ENCODE assay signal across 21 mouse cellular contexts in genomic region chr1:46048188-46048587, GRCm38 (mm10). TPM values are rescaled to one million over a fixed set of nuclear protein-coding genes. Genes with fewer than 3 reads are reported as not detected.
"Had no signal": no experiment of that assay in that cellular context is flagged by ENCODE, and none has a peak within 500 bp of the region (broad histone marks: within the 10 kb centered on the region; RNA-seq: fewer than 3 reads in every experiment).

No protein-coding gene starts in this region.

- ATAC-seq: midbrain, embryonic 16.5 days had no signal

- H3K9me3 ChIP-seq: liver, embryonic 15.5 days; midbrain, embryonic 10.5 days; midbrain, embryonic 12.5 days; neural tube, embryonic 13.5 days; neural tube, embryonic 15.5 days; stomach, embryonic 15.5 days had no signal

- H3K9ac ChIP-seq: liver, embryonic 15.5 days; lung, embryonic 14.5 days; midbrain, embryonic 12.5 days; neural tube, embryonic 13.5 days; neural tube, embryonic 15.5 days; stomach, embryonic 15.5 days had no signal

- H3K4me2 ChIP-seq: liver, embryonic 15.5 days; lung, embryonic 14.5 days; midbrain, embryonic 12.5 days; neural tube, embryonic 13.5 days; neural tube, embryonic 15.5 days; stomach, embryonic 15.5 days had no signal

- H3K27ac ChIP-seq: liver, embryonic 15.5 days; midbrain, embryonic 10.5 days; midbrain, embryonic 12.5 days; neural tube, embryonic 13.5 days; neural tube, embryonic 15.5 days; stomach, embryonic 15.5 days; stomach, postnatal 0 days had no signal

- H3K27me3 ChIP-seq: liver, embryonic 15.5 days; midbrain, embryonic 12.5 days; neural tube, embryonic 13.5 days; neural tube, embryonic 15.5 days; stomach, embryonic 15.5 days had no signal

- H3K4me3 ChIP-seq: liver, embryonic 15.5 days; midbrain, embryonic 10.5 days; midbrain, embryonic 12.5 days; myocyte; neural tube, embryonic 13.5 days; neural tube, embryonic 15.5 days; stomach, embryonic 15.5 days had no signal

- H3K36me3 ChIP-seq: liver, embryonic 15.5 days; midbrain, embryonic 10.5 days; midbrain, embryonic 12.5 days; neural tube, embryonic 13.5 days; neural tube, embryonic 15.5 days; stomach, embryonic 15.5 days had no signal

- DNase-seq: lung, adult 18-20 months; lung, embryonic 14.5 days; lung, postnatal 10 days; lung, postnatal 4 days; midbrain, embryonic 14.5 days; retina, postnatal 1 day; right cerebral cortex, adult 18-20 months; thymus, adult 2 months; thymus, postnatal 25 days; thymus, postnatal 4 days had no signal

- H3K4me1 ChIP-seq: liver, embryonic 15.5 days; midbrain, embryonic 10.5 days; midbrain, embryonic 12.5 days; neural tube, embryonic 13.5 days; neural tube, embryonic 15.5 days; stomach, embryonic 15.5 days had no signal

RNA-seq across cellular contexts. Expression of gene Dnah7b, which starts 17.9 kb away (rescaled TPM):
- total RNA-seq: megakaryocyte, adult 5-6 weeks; megakaryocyte-erythroid progenitor cell, adult 5-6 weeks had no signal
